Mouse (Mus musculus) monocyte, adult 5-6 weeks (primary cell): ENCODE results near the gene Trap1. TPM values are rescaled to one million over a fixed set of nuclear protein-coding genes. Genes with fewer than 3 reads are reported as not detected.
"Not testable (repeated sequence)": the region's sequence is repeated elsewhere in the genome, so short reads cannot be mapped to it uniquely, and the experiment has no call there.

ENCODE experiments used
- ATAC-seq: fragments of 153-309, 156-312 bp; replicated peaks from 2 replicates; pipeline ENCODE4 v1.8.0; 2017; ENCODE audit warnings: mild to moderate bottlenecking; ENCODE audit not compliant: low TSS enrichment, insufficient number of reproducible peaks, severe bottlenecking, poor library complexity, low FRiP score
- total RNA-seq: library from RNA; stranded (forward); fragments of 200-1000, 200-491, 200-594 nt; gene quantifications from 3 replicates; pipeline ENCODE4 v1.2.3, GENCODE M21; 2017

Gene Trap1
- total RNA-seq, 1 experiment from 2014 or later = 41.3 TPM

DNA sequence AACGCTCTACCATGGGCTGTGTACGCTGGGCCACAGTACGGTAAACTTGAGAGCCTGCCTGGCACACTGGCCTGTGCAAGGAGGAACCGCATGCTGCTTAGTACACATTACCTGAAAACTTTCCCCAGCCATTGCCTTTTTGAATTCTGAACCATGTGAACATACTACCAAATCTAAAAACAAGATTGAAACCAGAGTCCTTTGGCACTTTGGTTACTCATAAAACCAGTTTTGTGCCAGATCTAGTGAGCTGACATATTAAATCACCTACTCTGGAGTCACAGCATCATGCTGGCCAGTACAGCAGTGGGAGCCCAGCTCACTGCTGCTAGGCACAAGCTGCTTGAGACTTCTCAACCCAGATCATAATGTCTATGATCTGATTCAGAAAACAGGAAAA is 36.0 kb downstream of the Trap1 start:
- ATAC-seq = no peak

DNA sequence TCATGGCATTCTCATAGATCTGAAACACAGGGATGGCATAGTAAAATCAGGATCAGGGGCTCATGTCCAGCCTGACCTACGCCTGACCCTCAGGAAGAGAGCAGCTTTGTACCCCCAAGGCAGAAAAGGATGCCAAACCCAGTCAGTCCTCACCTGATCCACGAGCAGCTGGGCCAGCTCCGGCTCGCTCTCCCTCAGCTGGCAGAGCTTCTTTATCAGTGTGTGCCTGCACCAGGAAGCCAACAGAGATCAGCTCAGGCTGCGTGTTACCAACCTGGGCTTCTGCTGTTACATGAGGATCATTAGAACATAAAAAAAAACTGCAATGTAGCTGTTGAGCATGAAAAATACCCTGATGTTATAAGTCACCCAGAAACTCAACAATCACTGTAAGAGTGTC is 37.4 kb downstream of the Trap1 start:
- ATAC-seq = no peak

- no peak for ATAC-seq
Observed at GRCm38 (mm10) chr16:4037690-4038089, 39.9 kb downstream of the Trap1 start.

GRCm38 (mm10) chr16:4036807-4037206 is 40.8 kb downstream of the Trap1 start, which contains the start of gene Dnase1:
Gene Dnase1, plus strand, starts transcription at chr16:4036942.
- no peak for ATAC-seq

DNA sequence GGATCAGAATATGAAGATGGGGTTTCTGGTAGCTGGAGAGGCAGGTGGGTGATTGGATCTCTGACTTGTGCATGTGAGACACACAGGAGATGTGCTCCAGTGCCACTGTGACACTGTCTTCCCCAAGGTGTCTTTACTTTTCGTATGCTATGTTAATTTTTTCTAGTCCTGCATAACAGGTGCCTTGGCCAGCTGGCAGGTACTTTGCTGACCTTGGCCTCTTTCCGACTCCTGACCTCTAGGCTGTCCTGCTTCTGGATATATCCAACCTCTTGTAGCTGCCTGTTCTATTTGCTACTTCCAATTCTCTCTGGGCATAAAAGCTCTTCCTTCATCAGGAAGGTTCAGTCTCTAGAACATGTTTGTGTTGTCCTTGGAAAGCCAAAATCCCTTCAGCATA is 42.1 kb downstream of the Trap1 start:
- ATAC-seq = no peak

- no peak for ATAC-seq
Observed at GRCm38 (mm10) chr16:4034476-4034875, 43.2 kb downstream of the Trap1 start.

GRCm38 (mm10) chr16:4033971-4034370 is 43.7 kb downstream of the Trap1 start:
- no peak for ATAC-seq

- peak; percentile 51; the same call in 1 of the 2 replicates for ATAC-seq
Observed at GRCm38 (mm10) chr16:4032341-4032748, 45.3 kb downstream of the Trap1 start.

DNA sequence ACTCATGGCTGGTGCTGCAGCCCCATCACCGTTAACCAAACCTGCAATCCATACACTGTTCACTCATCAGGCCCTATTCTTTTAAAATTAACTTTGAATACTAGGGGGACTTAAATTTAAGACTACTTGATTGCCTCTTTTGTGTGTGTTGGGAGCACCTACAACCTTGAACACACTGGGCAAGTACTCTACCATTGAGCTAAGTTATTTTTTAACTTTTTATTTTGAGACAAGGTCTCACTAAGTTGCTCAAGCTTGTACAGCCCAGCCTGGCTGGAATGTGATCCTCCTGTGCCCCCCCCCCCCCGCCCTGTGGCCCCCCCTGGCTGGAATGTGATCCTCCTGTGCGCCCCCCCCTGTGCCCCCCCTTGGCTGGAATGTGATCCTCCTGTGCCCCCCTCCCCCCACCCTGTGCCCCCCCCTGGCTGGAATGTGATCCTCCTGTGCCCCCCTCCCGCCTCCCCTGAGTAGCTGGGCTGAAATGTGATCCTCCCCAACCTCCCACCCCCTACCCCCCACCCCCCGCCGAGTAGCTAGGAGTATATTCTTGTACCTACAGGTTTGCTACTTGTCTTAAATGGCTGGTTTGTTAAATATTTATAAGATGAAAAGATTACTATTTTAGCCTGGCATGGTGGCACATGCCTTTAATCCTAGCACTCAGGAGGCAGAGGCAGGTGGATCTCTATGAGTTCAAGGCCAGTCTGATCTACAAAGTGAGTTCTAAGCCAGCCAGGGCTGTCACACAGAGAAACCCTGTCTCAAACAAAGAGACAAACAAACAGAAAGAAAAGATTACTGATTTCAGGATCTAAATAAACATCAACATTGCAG is 46.0 kb downstream of the Trap1 start:
- ATAC-seq = no peak

DNA sequence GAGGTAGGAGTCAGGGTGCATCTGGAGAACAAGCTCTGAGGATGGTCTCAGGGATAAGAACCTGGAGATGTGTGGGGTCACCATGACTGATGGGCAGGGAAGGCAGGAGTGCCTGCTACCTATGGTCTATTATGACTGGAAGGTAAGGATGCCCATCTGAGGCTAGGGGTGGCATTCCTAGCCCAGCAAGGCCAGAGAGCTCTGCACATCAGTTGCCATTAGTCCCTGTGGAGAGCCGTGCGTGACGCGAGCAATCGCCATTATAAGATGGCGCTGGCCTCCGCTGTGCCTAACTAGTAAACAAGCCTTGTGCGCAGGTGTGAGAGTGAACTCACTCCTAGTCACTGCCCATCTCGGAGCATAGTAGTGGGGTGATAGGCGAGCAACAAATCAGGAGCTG is 47.1 kb downstream of the Trap1 start:
- ATAC-seq = 0 out of 2 replicates have a peak, but pooled peaks have one; percentile 24

GRCm38 (mm10) chr16:4029371-4029841 is 48.2 kb downstream of the Trap1 start:
- no peak for ATAC-seq

DNA sequence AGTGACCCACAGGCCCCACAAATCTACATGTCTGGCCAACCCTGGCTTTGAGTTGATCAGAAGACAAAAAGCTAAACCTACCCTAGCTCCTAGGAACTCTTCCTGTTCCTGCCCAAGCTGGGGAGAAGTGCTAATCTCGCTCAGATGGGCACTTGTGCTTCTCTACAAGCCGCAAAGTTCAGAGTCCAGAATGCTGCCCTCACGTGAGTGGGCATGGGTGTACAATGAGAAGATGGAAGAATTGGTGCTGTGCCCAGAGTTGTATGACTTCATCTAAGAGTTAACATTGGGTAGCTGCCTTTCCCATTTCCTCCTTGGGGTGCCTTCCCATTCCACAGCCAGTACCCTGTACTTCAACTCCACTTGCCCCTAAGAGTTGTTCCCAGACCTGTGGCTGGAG is 50.4 kb downstream of the Trap1 start:
- ATAC-seq = no peak

- ATAC-seq = no peak
Observed at GRCm38 (mm10) chr16:4026672-4027071, 51.0 kb downstream of the Trap1 start.

DNA sequence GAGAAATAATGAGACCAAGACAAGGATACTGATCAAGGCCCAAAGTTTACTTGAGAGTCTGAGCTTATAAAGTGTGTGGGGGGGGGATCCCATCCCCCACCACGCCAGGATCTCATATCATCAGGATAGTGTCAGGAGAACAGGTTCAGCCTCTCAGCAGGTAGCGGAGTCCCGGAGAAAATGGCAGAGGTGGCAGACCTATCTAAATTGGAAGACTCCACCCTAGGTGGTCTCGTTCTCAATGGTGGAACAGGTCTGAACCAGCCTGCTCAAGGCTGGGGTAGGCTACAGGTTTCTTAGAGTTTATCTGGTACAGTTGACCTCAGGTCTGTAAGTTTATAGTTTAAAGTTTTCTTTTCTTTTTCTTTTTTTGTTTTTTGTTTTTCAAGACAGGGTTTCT is 54.9 kb downstream of the Trap1 start:
- ATAC-seq = no peak

DNA sequence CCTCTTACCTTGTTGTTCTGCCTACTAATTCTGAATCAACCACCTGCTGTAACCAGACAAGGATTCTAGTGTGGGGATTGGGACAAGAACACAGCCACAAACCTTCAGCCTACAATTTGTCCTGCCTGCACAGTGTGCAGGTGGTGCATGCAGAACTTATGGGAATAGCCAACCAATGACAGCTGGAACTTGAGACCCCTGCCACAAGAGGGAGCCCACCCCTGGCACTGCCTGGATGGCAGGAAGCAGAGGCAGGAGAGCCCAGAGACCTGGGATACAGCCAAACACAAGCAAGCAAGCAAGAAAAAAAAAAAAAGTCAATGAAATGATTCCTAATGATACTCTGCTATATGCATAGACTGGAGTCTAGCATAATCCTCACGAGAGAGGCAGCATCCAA is 56.4 kb downstream of the Trap1 start:
- no peak for ATAC-seq

- ATAC-seq = not testable (repeated sequence)
Observed at GRCm38 (mm10) chr16:4017466-4017865, 60.2 kb downstream of the Trap1 start.

DNA sequence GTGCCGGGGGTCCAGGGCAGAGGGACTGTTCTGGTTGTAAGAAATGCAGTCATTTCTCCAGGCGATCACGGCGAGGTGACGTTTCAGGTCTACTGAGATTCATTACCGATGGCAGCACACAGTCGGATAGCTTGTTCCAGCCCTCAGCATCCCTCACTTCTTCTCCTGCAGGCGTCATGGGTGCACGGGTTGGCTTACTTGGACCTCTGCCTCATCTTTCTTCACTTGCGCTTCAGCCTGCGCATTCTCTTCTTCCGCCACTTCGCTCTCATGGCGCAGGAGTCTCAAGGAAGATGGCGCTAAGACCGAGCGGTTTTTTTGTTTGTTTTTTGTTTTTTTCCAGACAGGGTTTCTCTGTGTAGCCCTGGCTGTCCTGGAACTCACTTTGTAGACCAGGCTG is 60.8 kb downstream of the Trap1 start:
- ATAC-seq = not testable (repeated sequence)

- ATAC-seq = no peak
Observed at GRCm38 (mm10) chr16:4014040-4014668, 63.5 kb downstream of the Trap1 start.

DNA sequence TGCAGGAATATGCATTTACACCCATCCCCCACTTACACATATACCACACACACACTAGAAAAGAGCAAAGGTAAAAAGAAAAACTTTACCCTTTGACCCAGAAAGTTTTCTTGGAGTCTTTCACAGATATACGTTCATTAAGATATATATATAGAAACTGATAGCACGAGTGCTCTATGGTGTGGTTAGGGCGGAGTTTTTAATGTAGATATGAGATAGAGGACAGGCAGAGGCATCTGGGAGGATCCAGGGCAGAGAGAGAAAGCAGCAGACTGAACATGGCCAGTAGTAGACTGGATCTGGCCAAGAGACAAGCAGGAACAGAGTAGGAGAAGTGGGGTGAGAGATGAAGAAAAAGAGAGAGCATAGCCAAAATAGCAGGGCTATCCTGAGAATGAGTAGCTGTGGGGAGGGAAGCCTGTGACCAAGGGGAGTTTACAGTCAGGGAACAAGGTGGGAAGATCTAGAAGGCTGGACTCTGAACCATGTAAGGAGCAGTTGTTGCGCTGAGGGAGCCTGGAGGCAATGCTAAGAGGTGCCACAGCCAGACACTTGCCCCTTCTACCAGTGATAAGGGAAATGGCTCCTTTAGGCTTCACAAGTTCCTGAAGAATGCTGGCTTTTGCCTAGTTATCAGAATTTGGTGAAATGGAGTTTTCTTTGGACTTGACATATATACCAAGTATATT is 64.6 kb downstream of the Trap1 start:
- ATAC-seq = no peak
